Mouse (Mus musculus): ENCODE data around the gene Cidec. TPM values are rescaled to one million over a fixed set of nuclear protein-coding genes. Genes with fewer than 3 reads are reported as not detected.

The Cidec gene
- polyA plus RNA-seq, 1 experiment from 2014 or later: not detected

DNA sequence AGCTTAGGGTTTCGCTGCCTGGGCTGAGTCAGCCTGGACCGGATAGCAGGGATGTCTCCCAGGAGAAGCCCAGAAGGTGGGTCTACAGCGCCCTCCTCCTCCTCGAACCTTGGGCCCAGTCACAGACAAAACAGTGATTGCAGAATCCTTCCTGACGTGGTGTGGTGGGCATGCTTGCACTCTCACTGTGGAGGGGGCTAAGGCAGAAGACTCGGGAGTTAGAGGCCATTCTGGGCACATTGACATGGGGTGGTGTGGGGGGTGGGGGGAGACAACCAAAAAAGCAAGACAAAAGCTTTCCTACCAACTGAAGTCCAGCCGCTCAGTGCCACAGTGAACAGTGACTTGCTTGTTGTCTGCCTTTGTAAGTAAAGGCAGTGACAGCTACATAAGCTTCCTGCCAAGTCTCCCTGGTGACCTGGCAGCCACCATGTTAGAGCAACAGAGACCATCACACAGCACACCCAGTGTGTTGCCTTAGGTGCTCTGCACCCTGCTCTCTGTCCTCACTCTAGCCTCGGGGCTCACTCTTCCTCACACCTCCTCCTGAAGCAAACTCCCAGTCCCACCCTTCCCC is 51.1 kb downstream of the Cidec start:
- Histone ChIP-seq H3K9ac (no peak overlapping the region), H3K9me3 (replicated peaks) (no peaks in the 10 kb centered on the region), H3K27ac (no peak overlapping the region), H3K27me3 (replicated peaks) (no peaks in the 10 kb centered on the region), H3K4me2 (no peak overlapping the region), H3K4me3 (no peak overlapping the region), H3K4me1 (peaks cover 19% of the 10 kb centered on the region), H3K36me3 (peaks cover 95% of the 10 kb centered on the region)
- WGBS (ENCODE audit: insufficient replicate concordance): 82% methylated on average over 8 of the region's 8 CpGs
- ATAC-seq: no peak

DNA sequence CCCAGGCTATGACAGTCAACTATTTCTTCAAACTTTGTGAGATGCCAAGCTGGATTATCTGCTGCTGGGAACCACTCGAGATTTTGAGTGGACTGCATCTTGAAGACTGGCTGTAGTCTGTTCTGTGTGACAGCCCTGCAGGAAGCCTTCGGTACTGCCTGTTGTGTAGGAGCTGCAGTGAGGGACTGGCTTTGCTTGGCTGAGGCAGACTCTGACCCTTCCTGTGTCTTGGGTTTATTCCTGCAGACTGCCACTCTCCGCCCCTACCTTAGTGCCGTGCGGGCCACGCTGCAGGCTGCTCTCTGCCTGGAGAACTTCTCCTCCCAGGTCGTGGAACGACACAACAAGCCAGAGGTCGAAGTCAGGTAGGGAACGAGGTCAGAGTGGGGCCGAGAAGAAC is 55.1 kb downstream of the Cidec start:
- WGBS (ENCODE audit: insufficient replicate concordance): 87% methylated on average over 11 of the region's 11 CpGs
- H3K27ac ChIP-seq: no peak overlapping the region
- H3K4me3 ChIP-seq: no peak overlapping the region; the same call in 1 of the 2 replicates
- H3K9ac ChIP-seq: no peak overlapping the region
- H3K4me1 ChIP-seq: peaks cover 46% of the 10 kb centered on the region
- peaks cover 59% of the 10 kb centered on the region for H3K36me3 ChIP-seq
- H3K27me3 ChIP-seq (replicated peaks): no peaks in the 10 kb centered on the region
- H3K9me3 ChIP-seq (replicated peaks): no peaks in the 10 kb centered on the region
- H3K4me2 ChIP-seq: peak overlapping the region; percentile 93
- ATAC-seq: no peak

DNA sequence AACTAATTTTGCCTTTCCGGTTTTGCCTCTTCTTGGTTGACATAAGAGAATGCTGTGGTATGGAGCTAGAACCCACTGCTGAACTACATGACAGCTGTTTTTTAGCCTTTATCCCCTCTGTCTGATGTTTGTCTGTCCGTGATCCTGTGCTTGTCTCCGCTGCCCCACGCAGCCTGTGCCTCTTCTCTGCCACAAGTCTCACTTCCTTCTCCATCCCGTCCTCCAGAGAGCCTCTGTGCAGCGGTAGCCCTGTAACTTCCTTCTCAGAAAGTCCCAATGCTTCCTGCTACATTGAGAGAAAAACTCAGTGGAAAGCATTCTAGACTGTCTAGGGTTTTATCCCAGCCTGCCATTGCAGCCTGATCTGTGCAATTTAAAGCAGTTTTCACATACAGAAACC is 56.3 kb downstream of the Cidec start:
- no peak for ATAC-seq
- H3K36me3 ChIP-seq: peaks cover 59% of the 10 kb centered on the region
- no peaks in the 10 kb centered on the region for H3K9me3 ChIP-seq (replicated peaks)
- H3K27ac ChIP-seq: peak overlapping the region; percentile 22; the same call in 1 of the 2 replicates
- WGBS (ENCODE audit: insufficient replicate concordance): 24% methylated on average over 6 of the region's 6 CpGs
- H3K4me2 ChIP-seq: peak overlapping the region; percentile 93
- H3K9ac ChIP-seq: peak overlapping the region; percentile 93
- H3K4me3 ChIP-seq: peak overlapping the region; percentile 83
- H3K4me1 ChIP-seq: peaks cover 56% of the 10 kb centered on the region
- no peaks in the 10 kb centered on the region for H3K27me3 ChIP-seq (replicated peaks)

DNA sequence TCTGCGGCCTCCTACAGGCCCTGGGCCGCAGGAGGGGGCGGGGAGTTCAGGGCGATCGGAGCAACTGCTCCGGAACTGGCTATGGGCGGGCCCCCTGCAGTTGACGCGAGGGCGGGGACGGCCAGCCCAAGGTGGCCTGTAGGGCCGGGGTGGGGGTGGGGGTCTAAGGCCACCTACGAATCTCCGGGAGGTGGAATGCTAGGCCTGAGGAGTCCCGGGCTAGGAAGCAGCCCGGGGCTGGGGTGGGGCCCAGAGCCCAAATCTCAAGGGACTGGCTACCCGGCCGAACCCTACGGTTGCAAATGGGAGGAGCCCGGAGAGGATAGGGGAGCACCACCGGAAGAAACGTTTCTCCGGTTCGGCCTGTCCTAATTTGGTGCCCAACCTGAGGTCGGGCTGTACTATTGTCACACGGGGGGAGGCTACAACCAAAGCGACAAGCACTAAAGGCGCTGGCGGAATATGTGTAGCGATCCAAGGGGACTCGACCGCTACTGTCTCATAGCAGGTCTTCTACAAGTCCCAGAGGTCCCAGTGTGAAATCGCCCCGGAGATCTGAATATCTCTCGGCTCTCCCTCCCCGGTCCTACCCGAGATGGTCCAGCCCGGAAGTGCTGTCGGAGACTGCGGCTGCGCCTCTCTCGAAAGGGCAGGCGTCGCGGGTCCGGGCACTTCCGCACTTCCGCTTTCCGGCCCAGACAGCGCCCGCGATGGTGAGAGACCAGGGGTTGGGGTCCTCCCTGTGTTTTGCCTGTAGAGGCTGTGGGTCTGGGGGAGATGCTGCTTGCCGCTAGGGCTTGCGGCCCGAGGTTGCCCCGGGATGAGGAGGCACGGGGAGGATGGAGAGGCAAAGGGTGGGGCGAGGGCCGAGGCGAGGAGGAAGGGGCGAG is 57.8 kb downstream of the Cidec start, which contains the start of the genes Tada3 and Arpc4:
Gene Tada3, minus strand, starts transcription at position 388 of the 890 bp plus-strand sequence.
Gene Arpc4, plus strand, starts transcription at position 620 of the 890 bp plus-strand sequence.
- Histone ChIP-seq H3K4me1 (peaks cover 71% of the 10 kb centered on the region), H3K27ac (peak within 1 kb of the TSS; percentile 97), H3K9ac (peak within 1 kb of the TSS; percentile 93), H3K27me3 (replicated peaks) (no peaks in the 10 kb centered on the region), H3K4me3 (peak within 1 kb of the TSS; percentile 83), H3K4me2 (peak within 1 kb of the TSS; percentile 93), H3K9me3 (replicated peaks) (no peaks in the 10 kb centered on the region), H3K36me3 (peaks cover 59% of the 10 kb centered on the region)
- peak; percentile 92 for ATAC-seq
- WGBS (ENCODE audit: insufficient replicate concordance): under 1% methylated on average over 60 of the region's 61 CpGs

DNA sequence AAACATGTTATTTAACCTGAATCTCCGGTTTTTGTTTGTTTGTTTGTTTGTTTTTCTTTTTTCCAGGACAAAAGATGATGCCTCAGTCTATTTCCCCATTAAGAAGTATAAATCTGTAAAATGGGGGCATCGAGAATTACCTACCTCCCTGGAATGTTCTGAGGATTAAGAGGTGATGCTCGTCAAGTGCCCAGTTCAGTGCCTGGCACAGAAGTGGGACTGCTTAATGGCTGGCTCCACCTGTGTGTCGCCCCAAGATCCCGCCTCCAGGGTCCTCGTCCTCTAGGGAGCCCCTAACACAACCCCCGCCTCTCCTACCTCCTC is 58.4 kb downstream of the Cidec start:
- no peak for ATAC-seq
- H3K36me3 ChIP-seq: peaks cover 59% of the 10 kb centered on the region

More for the DNA sequence above, 58.4 kb downstream of the Cidec start:
- H3K9ac ChIP-seq: peak overlapping the region; percentile 93
- peak overlapping the region; percentile 93 for H3K4me2 ChIP-seq
- H3K4me1 ChIP-seq: peaks cover 77% of the 10 kb centered on the region
- peak overlapping the region; percentile 83 for H3K4me3 ChIP-seq
- H3K27ac ChIP-seq: peak overlapping the region; percentile 97
- 6% methylated on average over 7 of the region's 7 CpGs for WGBS (ENCODE audit: insufficient replicate concordance)
- no peaks in the 10 kb centered on the region for H3K27me3 ChIP-seq (replicated peaks)
- H3K9me3 ChIP-seq (replicated peaks): no peaks in the 10 kb centered on the region

Small RNAs within 50 kb of the gene (microRNA-seq; reads per million reads assigned to microRNA genes)
- not detected for gene Gm24387

Other genes with a start within 250 kb of the Cidec start
- gene Lhfpl4, start 240.4 kb downstream of the Cidec start, polyA plus RNA-seq (2016; fragmentation: Nextera tagmentation; extraction: Ambion mirVana): 0.44 and 0.70 TPM in 2 replicates
- gene Mtmr14, start 197.9 kb downstream of the Cidec start, polyA plus RNA-seq (2016; fragmentation: Nextera tagmentation; extraction: Ambion mirVana): 24.8 and 26.5 TPM in 2 replicates
- gene Cpne9, start 153.5 kb downstream of the Cidec start, polyA plus RNA-seq (2016; fragmentation: Nextera tagmentation; extraction: Ambion mirVana): 0.02 TPM in 1 of 2 replicates, not detected in the other
- gene Brpf1, start 128.6 kb downstream of the Cidec start, polyA plus RNA-seq (2016; fragmentation: Nextera tagmentation; extraction: Ambion mirVana): 15.8 and 16.0 TPM in 2 replicates
- 8.7 and 9.1 TPM in 2 replicates for gene Ogg1, start 108.8 kb downstream of the Cidec start, polyA plus RNA-seq (2016; fragmentation: Nextera tagmentation; extraction: Ambion mirVana)
- gene Camk1, start 91.8 kb downstream of the Cidec start, polyA plus RNA-seq (2016; fragmentation: Nextera tagmentation; extraction: Ambion mirVana): 31.5 TPM in 2 replicates
- gene Tada3, start 57.9 kb downstream of the Cidec start, polyA plus RNA-seq (2016; fragmentation: Nextera tagmentation; extraction: Ambion mirVana): 29.2 and 33.3 TPM in 2 replicates
- gene Arpc4, start 57.6 kb downstream of the Cidec start, polyA plus RNA-seq (2016; fragmentation: Nextera tagmentation; extraction: Ambion mirVana): 275 and 294 TPM in 2 replicates
- gene Ttll3, start 46.5 kb downstream of the Cidec start, polyA plus RNA-seq (2016; fragmentation: Nextera tagmentation; extraction: Ambion mirVana): 1.1 and 1.3 TPM in 2 replicates
- 19.8 and 22.2 TPM in 2 replicates for gene Rpusd3, start 16.4 kb downstream of the Cidec start, polyA plus RNA-seq (2016; fragmentation: Nextera tagmentation; extraction: Ambion mirVana)
- gene Jagn1, start 6.8 kb upstream of the Cidec start, polyA plus RNA-seq (2016; fragmentation: Nextera tagmentation; extraction: Ambion mirVana): 56.0 and 57.1 TPM in 2 replicates
- gene Il17re, start 22.7 kb upstream of the Cidec start, polyA plus RNA-seq (2016; fragmentation: Nextera tagmentation; extraction: Ambion mirVana): 0.36 and 0.41 TPM in 2 replicates
- gene Il17rc, start 35.7 kb upstream of the Cidec start, polyA plus RNA-seq (2016; fragmentation: Nextera tagmentation; extraction: Ambion mirVana): 4.7 and 5.1 TPM in 2 replicates
- 9.6 and 10.9 TPM in 2 replicates for gene Creld1, start 47.5 kb upstream of the Cidec start, polyA plus RNA-seq (2016; fragmentation: Nextera tagmentation; extraction: Ambion mirVana)
- 0.08 and 0.11 TPM in 2 replicates for gene Prrt3, start 66.2 kb upstream of the Cidec start, polyA plus RNA-seq (2016; fragmentation: Nextera tagmentation; extraction: Ambion mirVana)
- 55.8 and 56.5 TPM in 2 replicates for gene Emc3, start 95.9 kb upstream of the Cidec start, polyA plus RNA-seq (2016; fragmentation: Nextera tagmentation; extraction: Ambion mirVana)
- 13.8 and 16.4 TPM in 2 replicates for gene Fancd2, start 95.9 kb upstream of the Cidec start, polyA plus RNA-seq (2016; fragmentation: Nextera tagmentation; extraction: Ambion mirVana)
- 0.10 and 0.11 TPM in 2 replicates for gene Fancd2os, start 165.0 kb upstream of the Cidec start, polyA plus RNA-seq (2016; fragmentation: Nextera tagmentation; extraction: Ambion mirVana)
- 106 and 109 TPM in 2 replicates for gene Brk1, start 169.0 kb upstream of the Cidec start, polyA plus RNA-seq (2016; fragmentation: Nextera tagmentation; extraction: Ambion mirVana)
- 13.9 and 14.8 TPM in 2 replicates for gene Vhl, start 188.2 kb upstream of the Cidec start, polyA plus RNA-seq (2016; fragmentation: Nextera tagmentation; extraction: Ambion mirVana)
- gene Irak2, start 202.7 kb upstream of the Cidec start, polyA plus RNA-seq (2016; fragmentation: Nextera tagmentation; extraction: Ambion mirVana): 17.2 and 17.9 TPM in 2 replicates

All from liver, embryonic 12.5 days (tissue).